Mouse (Mus musculus): ENCODE measurements around the gene 2610507B11Rik. TPM values are rescaled to one million over a fixed set of nuclear protein-coding genes. Genes with fewer than 3 reads are reported as not detected.
"Not testable (repeated sequence)": the region's sequence is repeated elsewhere in the genome, so short reads cannot be mapped to it uniquely, and the experiment has no call there.

The 2610507B11Rik gene
- polyA plus RNA-seq, 1 experiment from 2014 or later = 76.0 TPM

GRCm38 (mm10) chr11:78247727-78248140 is 13.8 kb upstream of the 2610507B11Rik start:
- H3K9ac ChIP-seq = no peak overlapping the region
- peak overlapping the region; percentile 77; the same call in 1 of the 2 replicates for H3K4me2 ChIP-seq
- no peak overlapping the region for H3K4me3 ChIP-seq (replicated peaks)
- 65% methylated on average over 4 of the region's 4 CpGs for WGBS
- H3K27me3 ChIP-seq = no peaks in the 10 kb centered on the region
- no peaks in the 10 kb centered on the region for H3K9me3 ChIP-seq (replicated peaks)
- no peak overlapping the region for H3K27ac ChIP-seq
- peaks cover 37% of the 10 kb centered on the region for H3K4me1 ChIP-seq
- H3K36me3 ChIP-seq = peaks cover 28% of the 10 kb centered on the region
- no peak for ATAC-seq (replicated peaks; ENCODE audit: low FRiP score)

DNA sequence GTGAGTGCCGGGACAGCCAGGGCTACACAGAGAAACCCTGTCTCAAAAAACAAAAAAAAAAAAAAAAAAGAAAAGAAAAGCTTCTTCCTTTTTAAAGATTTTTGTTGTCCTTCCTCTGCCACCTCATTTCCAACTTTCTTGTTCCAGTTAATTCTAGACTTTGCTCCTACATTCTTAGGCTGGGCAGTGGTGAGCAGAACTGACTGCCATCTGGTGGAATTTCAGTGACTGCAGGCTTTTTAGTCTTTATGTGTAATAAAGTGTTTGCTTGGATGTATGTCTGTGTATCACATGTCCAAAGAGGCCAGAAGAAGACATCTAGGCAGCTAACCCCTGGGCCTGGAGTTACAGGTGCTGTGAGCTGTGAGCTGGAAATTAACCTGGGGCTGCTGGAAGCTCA is 4.9 kb upstream of the 2610507B11Rik start:
- Histone ChIP-seq H3K4me1 (no peaks in the 10 kb centered on the region), H3K4me3 (replicated peaks) (no peak overlapping the region), H3K9me3 (replicated peaks) (no peaks in the 10 kb centered on the region), H3K9ac (no peak overlapping the region), H3K4me2 (no peak overlapping the region), H3K36me3 (peaks cover 40% of the 10 kb centered on the region), H3K27me3 (peaks cover 10% of the 10 kb centered on the region; the same call in 1 of the 2 replicates), H3K27ac (no peak overlapping the region)
- WGBS = 95% methylated on average over 1 of the region's 1 CpGs
- ATAC-seq (replicated peaks; ENCODE audit: low FRiP score) = no peak

DNA sequence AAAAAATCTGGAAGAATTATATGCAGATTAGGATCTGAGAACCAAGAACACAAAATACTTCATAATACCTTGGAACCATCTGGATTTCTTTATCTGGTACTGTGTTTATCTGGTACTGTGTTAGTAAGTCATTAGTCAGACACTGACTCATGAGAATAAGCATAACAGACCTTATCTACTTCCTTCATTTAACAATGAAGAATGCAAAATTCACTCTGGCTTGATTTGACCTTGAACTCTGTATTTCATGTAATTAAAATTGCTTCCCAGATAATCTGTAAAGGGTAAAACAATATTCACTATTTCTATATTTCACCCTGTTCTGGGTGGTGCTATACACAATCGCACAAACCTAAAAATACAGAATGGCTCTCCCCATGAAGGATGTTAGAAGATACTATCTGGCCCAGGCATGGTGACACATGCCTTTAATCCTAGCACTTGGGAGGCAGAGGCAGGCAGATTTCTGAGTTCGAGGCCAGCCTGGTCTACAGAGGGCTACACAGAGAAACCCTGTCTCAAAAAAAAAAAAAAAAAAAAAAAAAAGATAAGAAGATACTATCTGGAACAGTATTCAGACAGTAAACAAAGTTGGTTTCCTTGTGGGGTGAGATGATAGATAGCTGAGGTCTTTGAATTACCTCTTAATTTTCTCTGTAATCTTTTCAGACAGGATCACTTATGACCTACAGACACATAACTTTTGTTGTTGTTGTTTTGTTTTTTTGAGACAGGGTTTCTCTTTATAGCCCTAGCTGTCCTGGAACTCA is 878 bp upstream of the 2610507B11Rik start:
- Histone ChIP-seq H3K9me3 (replicated peaks) (no peaks in the 10 kb centered on the region), H3K4me1 (peaks cover 15% of the 10 kb centered on the region), H3K27me3 (peaks cover 10% of the 10 kb centered on the region; the same call in 1 of the 2 replicates), H3K4me3 (replicated peaks) (peak overlapping the region; percentile 87), H3K9ac (peak overlapping the region; percentile 14; the same call in 1 of the 2 replicates), H3K4me2 (peak overlapping the region; percentile 80), H3K36me3 (peaks cover 33% of the 10 kb centered on the region), H3K27ac (no peak overlapping the region)
- ATAC-seq (replicated peaks; ENCODE audit: low FRiP score) = no peak
- 97% methylated on average over 2 of the region's 2 CpGs for WGBS

DNA sequence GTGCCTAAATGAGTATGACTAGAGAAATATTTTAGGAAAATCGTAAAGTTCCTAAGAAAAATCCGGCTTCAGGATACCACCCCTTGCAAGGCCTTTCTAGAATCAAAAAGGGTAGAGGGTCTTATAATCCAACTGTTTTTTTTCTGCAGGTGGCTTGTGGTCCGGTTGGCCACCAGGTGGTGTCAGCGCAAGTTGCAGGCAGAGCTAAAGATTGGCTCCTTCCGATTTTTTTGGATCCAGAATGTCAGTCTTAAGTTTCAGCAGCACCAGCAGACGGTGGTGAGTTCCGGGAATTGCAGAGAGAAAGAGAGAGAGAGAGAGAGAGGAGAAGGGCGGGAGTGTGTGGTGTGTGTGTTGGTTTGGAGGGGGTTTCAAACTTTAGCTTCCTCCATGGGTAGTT is 998 bp downstream of the 2610507B11Rik start:
- H3K4me1 ChIP-seq = peaks cover 15% of the 10 kb centered on the region
- H3K27me3 ChIP-seq = peaks cover 10% of the 10 kb centered on the region; the same call in 1 of the 2 replicates
- H3K9ac ChIP-seq = peak overlapping the region; percentile 77
- peak overlapping the region; percentile 87 for H3K4me3 ChIP-seq (replicated peaks)
- no peak for ATAC-seq (replicated peaks; ENCODE audit: low FRiP score)
- H3K4me2 ChIP-seq = peak overlapping the region; percentile 80
- no peaks in the 10 kb centered on the region for H3K9me3 ChIP-seq (replicated peaks)
- H3K27ac ChIP-seq = peak overlapping the region; percentile 92
- H3K36me3 ChIP-seq = peaks cover 44% of the 10 kb centered on the region
- 2% methylated on average over 8 of the region's 8 CpGs for WGBS

GRCm38 (mm10) chr11:78265571-78265970 is 4.0 kb downstream of the 2610507B11Rik start:
- H3K4me1 ChIP-seq = peaks cover 15% of the 10 kb centered on the region
- peaks cover 72% of the 10 kb centered on the region for H3K36me3 ChIP-seq
- H3K27ac ChIP-seq = no peak overlapping the region
- ATAC-seq (replicated peaks; ENCODE audit: low FRiP score) = no peak
- 0 out of 2 replicates have a peak, but pooled peaks cover 2% of the 10 kb centered on the region for H3K27me3 ChIP-seq
- no peak overlapping the region for H3K4me3 ChIP-seq (replicated peaks)
- H3K9me3 ChIP-seq (replicated peaks) = no peaks in the 10 kb centered on the region
- H3K4me2 ChIP-seq = no peak overlapping the region
- 94% methylated on average over 6 of the region's 6 CpGs for WGBS
- H3K9ac ChIP-seq = no peak overlapping the region

DNA sequence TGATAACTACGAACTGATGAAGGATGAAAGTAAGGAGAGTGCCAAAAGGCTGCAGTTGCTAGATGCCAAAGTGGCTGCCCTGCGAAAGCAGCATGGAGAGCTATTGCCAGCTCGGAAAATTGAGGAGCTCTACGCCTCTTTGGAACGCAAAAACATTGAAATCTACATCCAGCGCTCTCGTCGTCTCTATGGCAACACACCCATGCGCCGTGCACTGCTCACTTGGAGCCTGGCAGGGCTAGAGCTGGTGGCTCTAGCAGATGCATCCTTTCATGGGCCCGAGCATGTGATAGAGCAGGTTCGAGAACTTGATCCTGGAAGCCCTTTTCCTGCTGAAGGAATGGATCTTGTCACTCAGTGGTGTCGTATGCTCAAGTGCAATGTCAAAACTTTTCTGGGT is 10.4 kb downstream of the 2610507B11Rik start:
- 90% methylated on average over 13 of the region's 13 CpGs for WGBS
- ATAC-seq (replicated peaks; ENCODE audit: low FRiP score) = no peak
- H3K4me1 ChIP-seq = no peaks in the 10 kb centered on the region
- peaks cover 96% of the 10 kb centered on the region for H3K36me3 ChIP-seq
- H3K4me3 ChIP-seq (replicated peaks) = no peak overlapping the region
- H3K4me2 ChIP-seq = no peak overlapping the region
- H3K27me3 ChIP-seq = no peaks in the 10 kb centered on the region
- no peaks in the 10 kb centered on the region for H3K9me3 ChIP-seq (replicated peaks)
- no peak overlapping the region for H3K9ac ChIP-seq
- no peak overlapping the region for H3K27ac ChIP-seq

- H3K27ac ChIP-seq = no peak overlapping the region
- WGBS = 94% methylated on average over 1 of the region's 1 CpGs
- H3K27me3 ChIP-seq = no peaks in the 10 kb centered on the region
- H3K9me3 ChIP-seq (replicated peaks) = no peaks in the 10 kb centered on the region
- no peak overlapping the region for H3K4me3 ChIP-seq (replicated peaks)
- H3K4me2 ChIP-seq = no peak overlapping the region
- ATAC-seq (replicated peaks; ENCODE audit: low FRiP score) = no peak
- no peaks in the 10 kb centered on the region for H3K4me1 ChIP-seq
- H3K9ac ChIP-seq = no peak overlapping the region
- peaks cover 99% of the 10 kb centered on the region for H3K36me3 ChIP-seq
Measured at GRCm38 (mm10) chr11:78275596-78275995, 14.0 kb downstream of the 2610507B11Rik start.

- not testable (repeated sequence) for H3K4me2 ChIP-seq; ATAC-seq (replicated peaks; ENCODE audit: low FRiP score); H3K9ac ChIP-seq; H3K27me3 ChIP-seq; H3K4me1 ChIP-seq; H3K4me3 ChIP-seq (replicated peaks); H3K27ac ChIP-seq; H3K9me3 ChIP-seq (replicated peaks)
- WGBS = 92% methylated on average over 4 of the region's 4 CpGs
- H3K36me3 ChIP-seq = peaks cover 100% of the 10 kb centered on the region
Measured at GRCm38 (mm10) chr11:78276169-78276568, 14.6 kb downstream of the 2610507B11Rik start.

- Histone ChIP-seq H3K27ac (no peak overlapping the region), H3K27me3 (no peaks in the 10 kb centered on the region), H3K36me3 (peaks cover 100% of the 10 kb centered on the region), H3K4me2 (no peak overlapping the region), H3K4me1 (no peaks in the 10 kb centered on the region), H3K4me3 (replicated peaks) (no peak overlapping the region), H3K9me3 (replicated peaks) (no peaks in the 10 kb centered on the region), H3K9ac (no peak overlapping the region)
- WGBS = 85% methylated on average over 7 of the region's 7 CpGs
- ATAC-seq (replicated peaks; ENCODE audit: low FRiP score) = no peak
Measured at GRCm38 (mm10) chr11:78278853-78279252, 17.3 kb downstream of the 2610507B11Rik start.

GRCm38 (mm10) chr11:78279586-78279985 is 18.0 kb downstream of the 2610507B11Rik start:
- no peaks in the 10 kb centered on the region for H3K4me1 ChIP-seq
- 88% methylated on average over 4 of the region's 4 CpGs for WGBS
- peaks cover 100% of the 10 kb centered on the region for H3K36me3 ChIP-seq
- H3K27me3 ChIP-seq = no peaks in the 10 kb centered on the region
- H3K9me3 ChIP-seq (replicated peaks) = no peaks in the 10 kb centered on the region
- no peak overlapping the region for H3K4me2 ChIP-seq
- no peak overlapping the region for H3K4me3 ChIP-seq (replicated peaks)
- no peak overlapping the region for H3K27ac ChIP-seq
- H3K9ac ChIP-seq = no peak overlapping the region
- ATAC-seq (replicated peaks; ENCODE audit: low FRiP score) = no peak

- Histone ChIP-seq H3K4me3 (replicated peaks) (no peak overlapping the region), H3K9ac (no peak overlapping the region), H3K27me3 (no peaks in the 10 kb centered on the region), H3K27ac (no peak overlapping the region), H3K9me3 (replicated peaks) (no peaks in the 10 kb centered on the region), H3K4me1 (no peaks in the 10 kb centered on the region), H3K4me2 (no peak overlapping the region), H3K36me3 (peaks cover 92% of the 10 kb centered on the region)
- ATAC-seq (replicated peaks; ENCODE audit: low FRiP score) = no peak
- WGBS = 91% methylated on average over 7 of the region's 7 CpGs
Measured at GRCm38 (mm10) chr11:78289146-78289763, 27.7 kb downstream of the 2610507B11Rik start.

DNA sequence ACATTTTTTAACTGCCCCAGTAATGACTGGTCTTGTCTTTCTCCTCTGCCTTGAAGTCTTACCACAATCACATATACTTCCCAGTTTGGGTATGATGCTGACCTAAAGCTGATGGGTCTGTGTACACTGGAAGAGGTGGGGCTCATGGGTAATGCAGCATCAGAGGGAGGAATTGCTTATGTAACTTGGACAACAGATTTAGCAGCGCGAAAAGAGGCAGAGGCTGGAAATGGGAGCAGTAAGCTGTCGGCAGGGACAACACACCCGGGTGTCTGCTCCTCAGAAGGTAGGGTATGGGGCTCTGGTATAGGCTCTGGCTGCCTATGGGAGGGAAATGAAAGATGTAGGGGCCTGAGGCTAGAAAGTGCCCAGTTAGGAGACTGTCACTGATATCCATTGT is 29.1 kb downstream of the 2610507B11Rik start, which contains the start of gene BC030499:
TSS of gene BC030499 (plus strand) at position 188 of the 400 bp plus-strand sequence.
- ATAC-seq (replicated peaks; ENCODE audit: low FRiP score) = no peak
- Histone ChIP-seq H3K36me3 (peaks cover 81% of the 10 kb centered on the region), H3K27me3 (no peaks in the 10 kb centered on the region), H3K4me3 (replicated peaks) (no peak within 1 kb of the TSS), H3K9me3 (replicated peaks) (no peaks in the 10 kb centered on the region), H3K4me2 (no peak within 1 kb of the TSS), H3K27ac (no peak within 1 kb of the TSS), H3K9ac (no peak within 1 kb of the TSS), H3K4me1 (no peaks in the 10 kb centered on the region)
- WGBS = 93% methylated on average over 4 of the region's 4 CpGs

All from kidney, embryonic 15.5 days (tissue).